Mouse (Mus musculus) left cerebral cortex, adult 8-10 months (tissue): Measurements from ENCODE around the gene Gpx7. TPM values are rescaled to one million over a fixed set of nuclear protein-coding genes. Genes with fewer than 3 reads are reported as not detected.
A peak's percentile ranks its signal among the peaks of the same experiment; 100 is the strongest.
"Not testable (repeated sequence)": the region's sequence is repeated elsewhere in the genome, so short reads cannot be mapped to it uniquely, and the experiment has no call there.

ENCODE experiments used
- DNase-seq, 2 experiments: peaks; one replicate each; pipeline ENCODE4 v3.0.0; 2022; ENCODE audit warnings: low spot score in 2 of 2
- total RNA-seq, 4 experiments: library from RNA; stranded (reverse); gene quantifications; 2 replicates each; pipeline ENCODE4 v1.2.4; 2022

The Gpx7 gene
- total RNA-seq, 4 experiments from 2014 or later, result 3.7 to 5.1 (median 4.5) TPM

- DNase-seq, result no peak
These were observed 14.2 kb downstream of the Gpx7 start for GRCm38 (mm10) chr4:108392558-108392957.

GRCm38 (mm10) chr4:108391124-108391523, 15.6 kb downstream of the Gpx7 start:
- no peak for DNase-seq

GRCm38 (mm10) chr4:108388741-108389140, 18.0 kb downstream of the Gpx7 start:
- DNase-seq, result no peak

GRCm38 (mm10) chr4:108387681-108388253, 19.0 kb downstream of the Gpx7 start:
- no peak for DNase-seq

GRCm38 (mm10) chr4:108387106-108387505, 19.7 kb downstream of the Gpx7 start:
- no peak for DNase-seq

- no peak for DNase-seq
These were observed 20.7 kb downstream of the Gpx7 start for GRCm38 (mm10) chr4:108386087-108386486.

GRCm38 (mm10) chr4:108383183-108383714, 23.5 kb downstream of the Gpx7 start, which contains the start of gene Shisal2a:
Shisal2a (minus strand) TSS chr4:108383349.
- DNase-seq, result no peak

- DNase-seq, result no peak
These were observed 26.6 kb downstream of the Gpx7 start for GRCm38 (mm10) chr4:108380146-108380545.

- DNase-seq, result no peak
These were observed 27.3 kb downstream of the Gpx7 start for GRCm38 (mm10) chr4:108379476-108379875.

GRCm38 (mm10) chr4:108372166-108372565, 34.6 kb downstream of the Gpx7 start:
- DNase-seq, result no peak

GRCm38 (mm10) chr4:108371421-108371820, 35.3 kb downstream of the Gpx7 start:
- DNase-seq, result no peak

GRCm38 (mm10) chr4:108370409-108370808, 36.4 kb downstream of the Gpx7 start:
- DNase-seq, result no peak

- DNase-seq, result no peak
These were observed 37.5 kb downstream of the Gpx7 start for GRCm38 (mm10) chr4:108369254-108369653.

- no peak for DNase-seq
These were observed 42.7 kb downstream of the Gpx7 start for GRCm38 (mm10) chr4:108364111-108364476.

GRCm38 (mm10) chr4:108363355-108364110, 43.2 kb downstream of the Gpx7 start:
- DNase-seq, result no peak

- no peak for DNase-seq
These were observed 44.2 kb downstream of the Gpx7 start for GRCm38 (mm10) chr4:108362321-108363261.

- DNase-seq, result peak in 1 of 2 experiments; percentile 53
These were observed 46.4 kb downstream of the Gpx7 start for GRCm38 (mm10) chr4:108360136-108361055.

- DNase-seq, result no peak
These were observed 48.3 kb downstream of the Gpx7 start for GRCm38 (mm10) chr4:108358498-108358897.

- DNase-seq, result no peak
These were observed 49.3 kb downstream of the Gpx7 start for GRCm38 (mm10) chr4:108357458-108357857.

GRCm38 (mm10) chr4:108353591-108353990, 53.2 kb downstream of the Gpx7 start:
- not testable (repeated sequence) for DNase-seq
